Mouse (Mus musculus) liver, embryonic 14.5 days (tissue): ENCODE data around the gene Olfr875. TPM values are rescaled to one million over a fixed set of nuclear protein-coding genes. Genes with fewer than 3 reads are reported as not detected.

Experiments used
- ATAC-seq: fragments of 200-750 bp; cut with Nextera tagmentation; 2 replicates; pipeline ENCODE4 v1.8.0; 2017; ENCODE audit warnings: moderate number of reproducible peaks, mild to moderate bottlenecking, moderate library complexity; ENCODE audit not compliant: insufficient read depth
- DNase-seq, 3 experiments: peaks; one replicate each; pipeline ENCODE4 v3.0.0-alpha.2; 2012 to 2013; ENCODE audit warnings: low read depth in 3 of 3, low spot score in 3 of 3
- H3K27ac ChIP-seq: fragments of 300-500 bp; sonication (generic); 2 replicates; pipeline ENCODE4 v1.5.1; 2014; ENCODE audit warnings: moderate library complexity, mild to moderate bottlenecking, control low read depth, inconsistent platforms
- H3K27me3 ChIP-seq: fragments of 300-500 bp; sonication (generic); 2 replicates; pipeline ENCODE4 v1.6.1; 2014; ENCODE audit warnings: mild to moderate bottlenecking, low read length, moderate library complexity; ENCODE audit not compliant: control insufficient read depth, insufficient read depth
- H3K36me3 ChIP-seq: fragments of 300-500 bp; sonication (generic); replicated peaks from 2 replicates; pipeline ENCODE4 v1.6.1; 2014; ENCODE audit warnings: low read depth; ENCODE audit not compliant: control insufficient read depth, insufficient read depth
- H3K4me1 ChIP-seq, 2 experiments: fragments of 200-500 bp in 1 of 2; fragments of 300-500 bp in 1 of 2; sonication (generic) in 1 of 2; replicated peaks; 2 replicates each; pipeline ENCODE4 v1.6.1; 2012 to 2014; ENCODE audit warnings: antibody characterized with exemption in 1 of 2, inconsistent platforms in 1 of 2, low read length in 1 of 2; ENCODE audit not compliant: control insufficient read depth in 2 of 2, insufficient read depth in 2 of 2
- H3K4me2 ChIP-seq: fragments of 300-500 bp; sonication (generic); 2 replicates; pipeline ENCODE4 v1.6.1; 2014; ENCODE audit warnings: low read depth, mild to moderate bottlenecking, control low read depth, moderate library complexity
- H3K4me3 ChIP-seq, 2 experiments: fragments of 200-500 bp in 1 of 2; fragments of 300-500 bp in 1 of 2; sonication (generic) in 1 of 2; 2 replicates each; pipeline ENCODE4 v1.5.1; 2012 to 2014; ENCODE audit warnings: low read depth in 2 of 2, low read length in 2 of 2, mild to moderate bottlenecking in 2 of 2, control low read depth in 1 of 2, inconsistent platforms in 1 of 2, moderate library complexity in 1 of 2; ENCODE audit not compliant: insufficient read depth in 1 of 2
- H3K9ac ChIP-seq: fragments of 300-500 bp; sonication (generic); replicated peaks from 2 replicates; pipeline ENCODE4 v1.6.1; 2014; ENCODE audit warnings: mild to moderate bottlenecking, control low read depth, moderate library complexity
- H3K9me3 ChIP-seq: fragments of 300-500 bp; sonication (generic); 2 replicates; pipeline ENCODE4 v1.6.1; 2016; ENCODE audit warnings: low read length, mixed read lengths; ENCODE audit not compliant: control insufficient read depth
- CTCF ChIP-seq: IDR thresholded peaks from 2 replicates; pipeline ENCODE4 v1.5.1; 2016; ENCODE audit warnings: antibody characterized with exemption, low read depth, control low read depth
- EP300 ChIP-seq: IDR thresholded peaks from 2 replicates; pipeline ENCODE4 v1.6.1; 2016; ENCODE audit warnings: antibody characterized with exemption, low read depth
- WGBS: fragments of 180-500 bp; shearing (Covaris S2); extraction: QIAGEN DNeasy Blood & Tissue Kit; methylation state at CpG from one replicate; pipeline ENCODE4 v1.1.7; 2014; ENCODE audit not compliant: insufficient replicate concordance; 5-methylcytosine and 5-hydroxymethylcytosine counted together
- polyA plus RNA-seq, 2 experiments: library from polyadenylated mRNA; depleted of rRNA in 1 of 2; stranded (reverse) in 1 of 2; unstranded in 1 of 2; fragments of >200 nt; fragmentation: Nextera tagmentation in 1 of 2; extraction: Ambion mirVana in 1 of 2; gene quantifications; 2 replicates each; pipeline versions ENCODE4 v1.2.1 to v1.2.3; 2012 to 2014

Gene Olfr875
- polyA plus RNA-seq, 2 experiments, result not detected

GRCm38 (mm10) chr9:37808976-37809375, 37.3 kb downstream of the Olfr875 start:
- 51% methylated on average over 2 of the region's 2 CpGs for WGBS
- Histone ChIP-seq H3K27me3 (no peaks in the 10 kb centered on the region), H3K9me3 (no peaks in the 10 kb centered on the region), H3K9ac (no peak overlapping the region), H3K4me2 (no peak overlapping the region), H3K4me3 (no peak overlapping the region), H3K4me1 (no peaks in the 10 kb centered on the region), H3K27ac (no peak overlapping the region), H3K36me3 (no peaks in the 10 kb centered on the region)
- no peak for DNase-seq
- no peak for ATAC-seq
- TF ChIP-seq CTCF, result no peak
- TF ChIP-seq EP300, result no peak

- TF ChIP-seq EP300 (no peak), CTCF (no peak)
- WGBS, result 64% methylated on average over 3 of the region's 3 CpGs
- no peak for DNase-seq
Observed at GRCm38 (mm10) chr9:37814696-37815095, 43.0 kb downstream of the Olfr875 start.

More at GRCm38 (mm10) chr9:37814696-37815095, 43.0 kb downstream of the Olfr875 start:
- Histone ChIP-seq H3K9ac (no peak overlapping the region), H3K27ac (no peak overlapping the region), H3K4me2 (no peak overlapping the region), H3K9me3 (no peaks in the 10 kb centered on the region), H3K4me3 (no peak overlapping the region), H3K4me1 (no peaks in the 10 kb centered on the region), H3K36me3 (no peaks in the 10 kb centered on the region), H3K27me3 (no peaks in the 10 kb centered on the region)
- ATAC-seq, result no peak

Other genes starting within 250 kb of the Olfr875 start
- gene Esam, start 243.8 kb upstream of the Olfr875 start, polyA plus RNA-seq (2012; rRNA removed), result 6.5 and 7.3 TPM in 2 replicates
- gene Esam, start 243.8 kb upstream of the Olfr875 start, polyA plus RNA-seq (2014; fragmentation: Nextera tagmentation; extraction: Ambion mirVana), result 9.9 and 10.7 TPM in 2 replicates
- 0.70 and 0.81 TPM in 2 replicates for gene Vsig2, start 232.6 kb upstream of the Olfr875 start, polyA plus RNA-seq (2012; rRNA removed)
- gene Vsig2, start 232.6 kb upstream of the Olfr875 start, polyA plus RNA-seq (2014; fragmentation: Nextera tagmentation; extraction: Ambion mirVana), result 0.36 TPM in 1 of 2 replicates, not detected in the other
- 5.4 and 7.1 TPM in 2 replicates for gene Nrgn, start 219.0 kb upstream of the Olfr875 start, polyA plus RNA-seq (2012; rRNA removed)
- 5.4 and 7.6 TPM in 2 replicates for gene Nrgn, start 219.0 kb upstream of the Olfr875 start, polyA plus RNA-seq (2014; fragmentation: Nextera tagmentation; extraction: Ambion mirVana)
- gene Siae, start 216.2 kb upstream of the Olfr875 start, polyA plus RNA-seq (2012; rRNA removed), result 2.2 TPM in 2 replicates
- 5.7 and 6.0 TPM in 2 replicates for gene Siae, start 216.2 kb upstream of the Olfr875 start, polyA plus RNA-seq (2014; fragmentation: Nextera tagmentation; extraction: Ambion mirVana)
- 0.56 and 1.3 TPM in 2 replicates for gene Spa17, start 158.1 kb upstream of the Olfr875 start, polyA plus RNA-seq (2012; rRNA removed)
- 2.6 and 2.7 TPM in 2 replicates for gene Spa17, start 158.1 kb upstream of the Olfr875 start, polyA plus RNA-seq (2014; fragmentation: Nextera tagmentation; extraction: Ambion mirVana)
- gene Tbrg1, start 114.5 kb upstream of the Olfr875 start, polyA plus RNA-seq (2012; rRNA removed), result 15.7 and 23.1 TPM in 2 replicates
- 47.0 and 54.5 TPM in 2 replicates for gene Tbrg1, start 114.5 kb upstream of the Olfr875 start, polyA plus RNA-seq (2014; fragmentation: Nextera tagmentation; extraction: Ambion mirVana)
- not detected in 2 replicates for gene Panx3, start 102.6 kb upstream of the Olfr875 start, polyA plus RNA-seq (2012; rRNA removed)
- gene Panx3, start 102.6 kb upstream of the Olfr875 start, polyA plus RNA-seq (2014; fragmentation: Nextera tagmentation; extraction: Ambion mirVana), result not detected in 2 replicates
- gene Olfr160, start 55.6 kb upstream of the Olfr875 start, polyA plus RNA-seq (2012; rRNA removed), result not detected in 2 replicates
- gene Olfr160, start 55.6 kb upstream of the Olfr875 start, polyA plus RNA-seq (2014; fragmentation: Nextera tagmentation; extraction: Ambion mirVana), result not detected in 2 replicates
- gene Olfr874, start 26.8 kb upstream of the Olfr875 start, polyA plus RNA-seq (2012; rRNA removed), result not detected in 2 replicates
- gene Olfr874, start 26.8 kb upstream of the Olfr875 start, polyA plus RNA-seq (2014; fragmentation: Nextera tagmentation; extraction: Ambion mirVana), result not detected in 2 replicates
- gene Olfr876, start 31.2 kb downstream of the Olfr875 start, polyA plus RNA-seq (2012; rRNA removed), result not detected in 2 replicates
- gene Olfr876, start 31.2 kb downstream of the Olfr875 start, polyA plus RNA-seq (2014; fragmentation: Nextera tagmentation; extraction: Ambion mirVana), result not detected in 2 replicates
- gene Olfr877, start 82.4 kb downstream of the Olfr875 start, polyA plus RNA-seq (2012; rRNA removed), result not detected in 2 replicates
- not detected in 2 replicates for gene Olfr877, start 82.4 kb downstream of the Olfr875 start, polyA plus RNA-seq (2014; fragmentation: Nextera tagmentation; extraction: Ambion mirVana)
- gene Olfr145, start 124.9 kb downstream of the Olfr875 start, polyA plus RNA-seq (2012; rRNA removed), result not detected in 2 replicates
- gene Olfr145, start 124.9 kb downstream of the Olfr875 start, polyA plus RNA-seq (2014; fragmentation: Nextera tagmentation; extraction: Ambion mirVana), result not detected in 2 replicates
- not detected in 2 replicates for gene Olfr878, start 146.0 kb downstream of the Olfr875 start, polyA plus RNA-seq (2012; rRNA removed)
- gene Olfr878, start 146.0 kb downstream of the Olfr875 start, polyA plus RNA-seq (2014; fragmentation: Nextera tagmentation; extraction: Ambion mirVana), result not detected in 2 replicates
- not detected in 2 replicates for gene Olfr881, start 220.0 kb downstream of the Olfr875 start, polyA plus RNA-seq (2012; rRNA removed)
- gene Olfr881, start 220.0 kb downstream of the Olfr875 start, polyA plus RNA-seq (2014; fragmentation: Nextera tagmentation; extraction: Ambion mirVana), result not detected in 2 replicates